Mouse (Mus musculus) telencephalon, adult 2 months (tissue): ENCODE results near the gene Gpr82.

ENCODE experiments used
- DNase-seq: peaks from one replicate; pipeline ENCODE4 v3.0.0-alpha.2; 2011; ENCODE audit warnings: low read depth, low spot score

The Gpr82 gene

DNA sequence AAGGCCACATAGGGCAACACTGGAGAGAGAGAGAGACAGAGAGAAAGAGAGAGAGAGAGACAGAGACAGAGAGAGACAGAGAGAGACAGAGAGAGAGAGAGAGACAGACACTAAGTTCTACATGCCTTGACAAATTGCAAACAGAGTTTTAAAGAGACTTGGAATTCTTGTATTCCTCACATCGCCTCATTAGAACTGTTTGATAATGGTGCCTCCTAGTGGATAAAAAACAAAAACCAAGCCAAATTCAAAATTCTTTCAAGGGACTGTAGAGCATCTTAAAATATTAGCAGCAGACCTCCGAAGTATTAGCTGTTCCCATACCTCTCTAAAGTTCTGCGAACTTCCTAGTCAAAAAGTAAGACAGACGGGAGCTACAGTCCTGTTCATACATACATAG is 30.7 kb downstream of the Gpr82 start:
- no peak for DNase-seq

DNA sequence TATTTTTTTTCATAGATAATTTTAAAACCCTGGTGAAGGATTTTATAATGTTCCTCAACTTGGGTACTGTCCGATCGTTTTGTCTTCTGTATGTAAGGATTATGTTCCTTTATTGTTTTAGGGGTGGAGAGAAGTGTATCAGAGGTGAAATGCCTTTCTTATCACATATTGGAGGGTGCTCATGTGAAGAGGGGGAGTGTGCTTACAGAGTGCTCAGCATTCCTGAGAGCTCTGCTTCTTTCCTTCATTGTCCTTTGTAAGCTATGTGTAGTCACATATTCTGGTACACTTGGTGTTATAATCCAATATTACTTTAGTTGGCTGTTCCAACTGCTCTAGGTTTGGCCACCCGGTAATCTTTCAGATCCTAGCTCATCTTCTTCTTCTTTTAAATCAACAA is 39.5 kb downstream of the Gpr82 start:
- DNase-seq = no peak

DNA sequence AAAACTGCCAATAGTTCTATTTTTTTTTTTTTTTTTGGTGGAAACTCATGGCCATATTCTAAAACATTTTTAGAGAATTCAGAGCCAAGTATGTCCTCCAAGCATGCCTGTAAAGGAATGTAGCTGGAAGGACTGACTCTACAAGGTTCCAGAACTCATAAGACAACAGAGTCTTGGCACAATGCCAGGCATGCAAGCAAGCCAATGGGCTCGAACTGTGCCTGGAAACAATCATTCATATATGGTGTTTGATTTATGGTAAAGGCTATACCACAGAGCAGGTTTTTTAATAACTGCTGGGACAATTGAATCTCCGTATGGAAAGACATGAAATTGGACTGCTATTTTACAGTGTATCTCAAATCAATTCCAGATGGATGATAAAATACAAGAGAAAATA is 43.9 kb downstream of the Gpr82 start:
- no peak for DNase-seq

DNA sequence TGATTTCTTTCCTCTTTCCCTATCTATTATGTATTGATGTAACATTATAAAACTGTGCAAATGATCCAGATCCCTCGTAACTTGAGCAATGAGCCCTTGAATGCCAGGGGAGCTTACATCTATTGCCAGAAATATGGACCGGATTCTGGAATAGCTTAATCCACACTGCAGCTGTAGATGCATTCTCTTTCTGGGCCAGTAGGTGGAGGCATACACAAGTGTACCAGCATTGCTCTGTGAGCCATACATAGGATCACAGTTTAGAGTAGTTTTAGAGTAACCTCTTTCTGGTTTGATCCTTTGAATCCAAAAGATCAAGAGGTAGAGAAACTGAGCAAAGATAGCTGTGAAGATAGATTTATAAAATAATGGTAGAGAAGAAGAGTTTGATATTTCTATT is 49.0 kb downstream of the Gpr82 start:
- DNase-seq = peak; percentile 24
